Mouse (Mus musculus) left cerebral cortex, adult 9 months (tissue): ENCODE results near the gene Gjb5.

Experiments
- DNase-seq, 2 experiments: peaks; one replicate each; pipeline ENCODE4 v3.0.0; 2022; ENCODE audit warnings: low spot score in 2 of 2

Gene Gjb5

DNA sequence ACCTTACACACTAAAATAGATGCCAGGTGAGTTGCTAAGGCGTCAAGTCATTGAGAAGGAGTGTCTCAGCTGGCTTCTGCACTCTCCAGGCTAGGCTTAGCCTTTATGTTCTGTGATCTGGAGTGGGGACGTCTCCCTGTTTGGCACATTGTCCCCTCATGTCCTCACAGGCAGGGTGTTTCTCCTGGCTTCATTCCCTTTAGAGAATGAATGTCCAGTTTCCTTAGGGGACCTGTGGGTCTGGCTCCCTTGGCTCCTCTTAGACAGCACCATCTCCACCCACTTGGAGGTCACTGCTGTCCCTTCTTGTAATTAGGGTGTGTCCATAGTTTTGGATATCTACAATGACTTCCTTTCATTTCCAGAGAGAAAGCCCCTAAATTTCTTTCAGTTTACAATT, 51.1 kb downstream of the Gjb5 start:
- DNase-seq, result no peak
